In the genomic region with DNA sequence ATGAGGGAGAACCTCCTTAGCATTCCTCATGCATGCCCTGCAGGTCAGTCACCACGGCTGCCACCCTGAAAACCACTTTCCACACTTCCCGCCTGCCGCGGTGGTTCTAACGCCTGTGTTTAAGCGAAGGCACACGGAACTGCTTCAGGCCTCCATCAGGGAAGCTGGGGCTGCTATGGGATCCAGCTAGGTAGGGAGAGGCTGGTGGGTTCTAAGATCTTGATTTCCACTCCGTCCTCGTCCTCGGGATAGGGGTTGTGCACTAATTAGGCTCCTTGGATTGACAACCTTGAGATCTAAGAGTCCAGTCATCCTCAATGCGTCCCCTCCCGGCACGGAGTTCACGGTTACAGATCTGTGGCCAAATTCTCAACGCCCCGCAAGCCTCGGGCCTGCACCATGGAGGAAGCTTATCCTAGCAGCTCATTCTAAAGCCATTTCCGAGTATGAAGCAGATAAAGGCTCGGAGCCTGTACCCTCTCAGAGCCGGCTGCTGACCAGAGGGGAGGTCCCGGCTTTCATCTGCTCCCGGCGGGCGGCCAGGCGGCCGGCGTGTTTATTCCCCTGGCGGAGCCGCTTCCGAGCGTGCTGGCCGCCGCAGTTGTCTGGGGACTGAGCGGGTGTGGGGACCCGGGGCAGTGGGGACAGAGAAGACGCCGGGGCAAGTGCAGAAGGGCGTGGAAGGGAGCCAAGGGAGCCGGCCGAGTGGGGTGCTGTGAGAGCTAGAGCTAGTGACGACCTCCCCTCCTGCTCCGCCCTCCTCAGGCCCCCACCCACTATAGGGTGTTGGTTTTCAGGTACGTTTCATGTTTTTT, we compare ENCODE assay signal across 8 mouse cellular contexts. TPM values are rescaled to one million over a fixed set of nuclear protein-coding genes. Genes with fewer than 3 reads are reported as not detected.
DNase-seq lines count a peak whose midpoint lies in the region; ATAC-seq lines count a peak whose summit lies in the region.

No protein-coding gene starts in this region.

- peaks cover 95% of the 10 kb centered on the region for H3K27me3 ChIP-seq in kidney, embryonic 14.5 days (ENCODE audit: control insufficient read depth, insufficient read depth, low read length)
- H3K27me3 ChIP-seq in embryonic facial prominence, embryonic 15.5 days, result peaks cover 86% of the 10 kb centered on the region
- peaks cover 71% of the 10 kb centered on the region for H3K27me3 ChIP-seq in hindbrain, embryonic 16.5 days (replicated peaks; ENCODE audit: control insufficient read depth, insufficient read depth, low read length)

- no peaks in the 10 kb centered on the region for H3K9me3 ChIP-seq in kidney, embryonic 14.5 days (ENCODE audit: control insufficient read depth, low read length)
- H3K9me3 ChIP-seq in embryonic facial prominence, embryonic 15.5 days (replicated peaks), result no peaks in the 10 kb centered on the region
- H3K9me3 ChIP-seq in hindbrain, embryonic 16.5 days (ENCODE audit: control insufficient read depth, low read length), result no peaks in the 10 kb centered on the region

- no peaks in the 10 kb centered on the region for H3K36me3 ChIP-seq in kidney, embryonic 14.5 days (ENCODE audit: control insufficient read depth, insufficient read depth, low read length)
- H3K36me3 ChIP-seq in embryonic facial prominence, embryonic 15.5 days, result no peaks in the 10 kb centered on the region
- H3K36me3 ChIP-seq in hindbrain, embryonic 16.5 days (ENCODE audit: control insufficient read depth, insufficient read depth, low read length), result no peaks in the 10 kb centered on the region

- WGBS in kidney, embryonic 14.5 days, result 1% methylated on average over 43 of the region's 43 CpGs
- 9% methylated on average over 43 of the region's 43 CpGs for WGBS in embryonic facial prominence, embryonic 15.5 days
- 1% methylated on average over 43 of the region's 43 CpGs for WGBS in hindbrain, embryonic 16.5 days

- no peak for DNase-seq in kidney, adult 18-20 months
- DNase-seq in lung, postnatal 25 days (ENCODE audit: low spot score), result peak; percentile 43
- DNase-seq in thymus, postnatal 25 days, result no peak
- DNase-seq in yolk sac, embryonic 10.5 days (ENCODE audit: low spot score), result no peak
- no peak for DNase-seq in ovary, postnatal 10 days (ENCODE audit: low spot score)

- peak overlapping the region; percentile 38; the same call in 1 of the 2 replicates for H3K9ac ChIP-seq in kidney, embryonic 14.5 days (ENCODE audit: low read depth, low read length)
- no peak overlapping the region for H3K9ac ChIP-seq in embryonic facial prominence, embryonic 15.5 days
- H3K9ac ChIP-seq in hindbrain, embryonic 16.5 days (ENCODE audit: low read depth, low read length), result peak overlapping the region; percentile 25; the same call in 1 of the 2 replicates

- H3K4me2 ChIP-seq in kidney, embryonic 14.5 days (replicated peaks; ENCODE audit: low read depth, low read length), result peak overlapping the region; percentile 49
- peak overlapping the region; percentile 52 for H3K4me2 ChIP-seq in embryonic facial prominence, embryonic 15.5 days (replicated peaks)
- H3K4me2 ChIP-seq in hindbrain, embryonic 16.5 days (ENCODE audit: low read length), result peak overlapping the region; percentile 49

- no peak overlapping the region for H3K27ac ChIP-seq in kidney, embryonic 14.5 days (ENCODE audit: low read depth, low read length)
- no peak overlapping the region for H3K27ac ChIP-seq in embryonic facial prominence, embryonic 15.5 days (replicated peaks)
- H3K27ac ChIP-seq in hindbrain, embryonic 16.5 days (ENCODE audit: low read depth, low read length), result no peak overlapping the region

- H3K4me3 ChIP-seq in kidney, embryonic 14.5 days (ENCODE audit: low read length), result peak overlapping the region; percentile 32
- peak overlapping the region; percentile 30 for H3K4me3 ChIP-seq in embryonic facial prominence, embryonic 15.5 days (replicated peaks)
- H3K4me3 ChIP-seq in hindbrain, embryonic 16.5 days (ENCODE audit: low read length), result peak overlapping the region; percentile 27

- H3K4me1 ChIP-seq in kidney, embryonic 14.5 days (ENCODE audit: control insufficient read depth, insufficient read depth, low read length), result peaks cover 7% of the 10 kb centered on the region
- H3K4me1 ChIP-seq in embryonic facial prominence, embryonic 15.5 days, result peaks cover 24% of the 10 kb centered on the region
- peaks cover 3% of the 10 kb centered on the region; the same call in 1 of the 2 replicates for H3K4me1 ChIP-seq in hindbrain, embryonic 16.5 days (ENCODE audit: control insufficient read depth, insufficient read depth, low read depth, low read length)

- no peak for ATAC-seq in kidney, embryonic 14.5 days (ENCODE audit: low FRiP score, low TSS enrichment)
- ATAC-seq in embryonic facial prominence, embryonic 15.5 days (ENCODE audit: insufficient number of reproducible peaks, low FRiP score, low TSS enrichment, low read depth), result no peak
- no peak for ATAC-seq in hindbrain, embryonic 16.5 days

RNA-seq across cellular contexts. Expression of a gene that starts 8.7 kb away (rescaled TPM):
- polyA plus RNA-seq in kidney, embryonic 14.5 days (2014; fragmentation: Nextera tagmentation; extraction: Ambion mirVana), result 0.06 TPM in 1 of 2 replicates, not detected in the other
- 1.8 and 2.1 TPM in 2 replicates for polyA plus RNA-seq in embryonic facial prominence, embryonic 15.5 days (2015; fragmentation: Nextera tagmentation; extraction: Ambion mirVana)
- polyA plus RNA-seq in hindbrain, embryonic 16.5 days (2015; fragmentation: Nextera tagmentation; extraction: Ambion mirVana), result 0.40 TPM in 2 replicates

RNA-seq across cellular contexts. Expression of a gene that starts 44.8 kb away (rescaled TPM):
- polyA plus RNA-seq in kidney, embryonic 14.5 days (2014; fragmentation: Nextera tagmentation; extraction: Ambion mirVana), result not detected in 2 replicates
- polyA plus RNA-seq in embryonic facial prominence, embryonic 15.5 days (2015; fragmentation: Nextera tagmentation; extraction: Ambion mirVana), result 0.31 TPM in 1 of 2 replicates, not detected in the other
- not detected in 2 replicates for polyA plus RNA-seq in hindbrain, embryonic 16.5 days (2015; fragmentation: Nextera tagmentation; extraction: Ambion mirVana)
